Mouse (Mus musculus) left cerebral cortex, postnatal 36 days (tissue): Measurements from ENCODE around the gene Grm4. TPM values are rescaled to one million over a fixed set of nuclear protein-coding genes. Genes with fewer than 3 reads are reported as not detected.

Source experiments
- DNase-seq, 2 experiments: peaks; one replicate each; pipeline ENCODE4 v3.0.0; 2021 to 2022; ENCODE audit warnings: low spot score in 2 of 2, mixed read lengths in 1 of 2
- intact Hi-C: fragments of 180-260 bp; cut with DNase I; formaldehyde crosslinking; loops from one replicate; pipeline ENCODE4 v1.15.1; 2025
- total RNA-seq, 2 experiments: library from RNA; stranded (reverse); gene quantifications; 2 replicates each; pipeline ENCODE4 v1.2.3; 2021

The Grm4 gene
- total RNA-seq, 2 experiments from 2014 or later, result 23.0 to 27.0 TPM

DNA sequence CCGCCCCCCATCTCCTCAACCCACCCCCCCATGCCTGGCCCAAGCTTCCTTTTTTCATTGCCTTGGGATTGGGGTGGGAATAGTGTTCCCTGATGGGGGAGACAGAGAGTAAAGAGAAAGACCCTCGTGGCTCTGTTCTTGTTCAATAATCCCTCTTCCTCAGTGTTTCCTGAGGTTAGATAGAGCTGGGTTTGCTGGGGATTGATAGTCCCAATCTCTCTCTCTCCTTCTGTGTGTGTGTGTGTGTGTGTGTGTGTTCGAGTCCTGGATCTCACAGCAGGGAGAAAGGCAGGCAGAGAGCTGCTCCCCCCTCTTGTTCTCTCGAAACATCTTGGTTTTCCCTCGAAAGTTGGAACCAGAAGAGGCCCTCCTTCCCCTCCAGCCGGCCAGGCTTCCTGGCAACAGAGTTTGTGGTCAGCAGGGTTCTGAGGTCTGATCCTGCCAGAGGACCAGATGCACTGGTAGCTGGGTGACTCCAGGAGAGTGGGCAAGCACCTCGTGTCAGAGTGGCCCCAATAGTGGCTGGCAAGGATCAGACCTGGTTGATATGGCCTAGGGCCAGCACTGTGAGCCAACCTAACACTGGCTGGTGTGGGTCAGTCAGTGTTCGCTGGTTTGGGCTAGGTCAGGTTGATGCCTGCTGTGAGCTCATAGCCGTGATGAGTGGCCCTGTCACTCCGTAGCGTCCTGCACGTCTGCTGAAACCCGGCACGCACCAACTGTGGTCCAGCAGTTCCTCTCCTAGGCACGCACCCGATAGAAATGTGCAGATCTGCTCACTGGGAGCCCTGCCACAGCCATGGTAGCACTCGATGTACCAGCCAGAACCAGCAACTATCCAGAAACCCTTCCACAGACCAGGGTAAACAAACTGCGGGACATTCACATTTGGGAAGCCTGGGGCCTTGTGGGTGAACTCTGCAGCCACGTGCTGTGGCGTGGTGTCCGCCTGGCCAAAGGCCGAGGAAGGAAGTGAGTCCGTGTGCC lies 31.3 kb upstream of the Grm4 start:
- no peak for DNase-seq
- intact Hi-C loops, result no loop called here

DNA sequence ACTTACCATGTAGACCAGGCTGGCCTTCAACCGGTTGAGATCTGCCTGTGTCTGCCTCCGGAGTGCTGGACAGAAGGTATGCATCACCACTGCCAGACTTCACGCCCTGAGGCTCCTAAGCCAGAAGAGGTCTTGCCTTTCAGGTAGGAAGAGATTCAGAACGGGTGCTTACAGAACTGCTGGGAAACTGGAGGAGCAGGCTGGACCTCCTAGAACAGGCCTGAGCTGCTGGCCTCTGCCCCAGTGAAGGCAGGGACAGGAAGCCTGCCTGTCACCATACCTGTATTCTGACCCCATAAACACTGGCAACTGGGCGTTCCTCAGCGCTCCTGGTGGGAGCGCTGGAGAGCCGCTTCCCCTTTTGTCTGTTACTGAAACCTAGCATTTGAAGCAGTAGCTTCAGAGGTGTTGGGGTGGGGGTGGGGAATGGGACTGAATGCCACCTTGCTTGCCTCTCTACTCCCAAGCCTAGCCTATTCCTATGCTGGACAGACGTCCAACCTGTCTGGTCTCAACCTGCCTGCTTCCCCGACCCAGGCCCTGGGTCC lies 30.3 kb upstream of the Grm4 start:
- no peak for DNase-seq
- intact Hi-C loops, result no loop called here

- DNase-seq, result no peak
- intact Hi-C loops, result no loop called here
These were observed 28.0 kb upstream of the Grm4 start for GRCm38 (mm10) chr17:27549234-27549633.

- intact Hi-C loops, result no loop called here
- DNase-seq, result no peak
These were observed 26.2 kb upstream of the Grm4 start for GRCm38 (mm10) chr17:27547253-27547868.

DNA sequence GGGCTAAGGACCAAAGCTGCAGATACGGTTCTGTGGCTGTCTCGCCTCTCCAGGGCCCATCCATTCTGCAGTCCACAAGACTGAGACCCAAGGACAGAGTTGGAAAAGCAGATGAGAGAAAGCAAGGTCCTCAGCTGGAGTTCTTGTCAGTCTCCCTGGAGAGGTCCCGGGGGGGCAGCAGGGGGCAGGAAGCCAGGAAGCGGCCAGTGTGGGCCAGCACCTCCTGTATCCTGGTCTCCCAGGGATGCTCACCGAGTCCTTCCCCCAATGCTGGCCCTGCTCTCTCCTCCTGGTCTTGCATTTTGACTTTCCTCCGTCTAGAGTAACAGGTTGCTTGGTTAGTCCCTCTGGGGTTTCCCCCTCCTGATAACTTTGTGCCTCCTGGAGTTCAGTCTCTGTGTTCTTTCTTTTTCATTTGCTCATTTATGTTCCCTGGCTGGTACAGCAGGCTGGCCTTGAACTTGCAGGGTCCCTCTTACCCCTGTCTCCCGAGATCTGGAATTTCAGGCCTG lies 25.4 kb upstream of the Grm4 start:
- intact Hi-C loops, result no loop called here
- DNase-seq, result no peak

GRCm38 (mm10) chr17:27545991-27546390 lies 24.8 kb upstream of the Grm4 start:
- DNase-seq, result no peak
- intact Hi-C loops, result no loop called here

DNA sequence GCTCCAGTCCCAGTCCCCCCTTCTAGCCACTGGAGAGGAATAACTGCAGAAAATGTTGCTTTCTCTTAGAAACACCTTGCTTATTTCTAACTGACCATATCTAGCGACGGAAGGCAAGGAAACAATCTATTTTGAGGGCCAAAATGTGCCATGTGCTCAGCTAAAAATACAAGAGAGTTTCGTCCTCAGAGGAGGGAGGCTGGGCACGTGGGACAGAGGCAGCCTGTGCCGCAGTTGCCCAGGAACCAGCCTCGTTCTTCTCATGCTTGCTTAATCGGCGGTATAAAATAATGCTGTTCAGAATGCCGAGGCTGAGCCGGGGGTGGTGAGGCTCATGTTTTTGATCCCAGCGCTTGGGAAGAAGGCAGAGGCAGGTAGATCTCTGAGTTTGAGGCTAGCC lies 23.3 kb upstream of the Grm4 start:
- peak in 1 of 2 experiments; percentile 53 for DNase-seq
- intact Hi-C loops, result no loop called here

DNA sequence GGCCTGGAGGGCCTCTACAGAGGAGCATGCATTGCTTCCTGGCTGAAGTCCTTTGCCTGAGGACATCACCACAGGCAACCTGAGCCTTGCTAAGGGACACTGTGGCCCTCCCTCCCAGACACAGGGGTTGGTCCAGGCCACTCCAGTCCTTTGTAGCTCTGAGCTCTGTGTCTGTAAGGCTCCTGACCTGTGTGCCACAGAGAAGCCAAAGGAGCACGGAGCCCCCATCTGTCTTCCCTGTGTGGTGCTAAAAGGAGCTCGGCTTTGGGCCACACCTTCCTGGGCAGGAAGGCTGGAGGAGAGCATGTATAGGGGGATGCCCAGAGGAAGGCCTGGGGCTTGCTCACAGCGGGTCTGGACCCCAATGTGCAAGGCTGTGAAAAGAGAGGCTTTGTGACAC lies 20.8 kb upstream of the Grm4 start:
- intact Hi-C loops, result no loop called here

DNA sequence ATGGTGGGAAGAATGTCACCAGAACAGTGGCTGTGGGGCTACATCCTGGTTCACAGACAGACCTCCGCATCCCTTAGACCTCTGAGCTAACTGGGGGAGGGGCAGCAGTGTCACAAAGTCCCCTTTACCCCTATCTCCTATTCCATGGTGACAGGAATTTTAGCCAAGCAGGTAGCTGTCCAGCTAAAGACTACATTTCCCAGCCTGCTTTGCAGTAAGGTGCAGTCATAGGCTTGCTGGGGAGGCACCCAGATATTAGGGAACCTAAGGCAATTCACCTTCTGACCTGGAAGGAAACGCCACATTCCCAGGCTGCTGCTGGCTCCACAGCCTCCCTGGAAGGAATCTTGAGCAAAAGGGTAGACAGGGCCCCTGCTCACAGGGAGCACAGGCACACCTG lies 20.1 kb upstream of the Grm4 start:
- DNase-seq, result no peak
- intact Hi-C loops, result no loop called here

More for the DNA sequence above, 20.8 kb upstream of the Grm4 start:
- no peak for DNase-seq

DNA sequence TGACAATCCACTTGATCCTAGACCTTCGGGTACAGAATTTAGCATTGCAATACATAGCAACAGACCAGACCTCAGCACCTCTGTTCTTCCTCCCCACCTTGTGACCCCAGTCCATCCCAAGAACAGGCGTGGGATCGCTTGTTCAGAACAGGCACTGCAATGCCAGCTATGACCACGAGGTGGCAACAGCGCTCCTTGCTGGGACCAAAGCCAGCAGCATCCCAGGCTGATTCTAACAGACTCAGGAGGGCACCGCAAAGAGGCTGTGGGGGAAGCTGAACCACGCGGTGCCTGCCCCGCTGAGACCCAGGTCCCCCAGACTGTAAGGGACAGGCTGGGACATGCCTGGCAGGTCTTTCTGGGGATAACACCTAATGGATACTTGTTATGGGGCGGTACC lies 13.5 kb upstream of the Grm4 start:
- intact Hi-C loops, result loop anchor here (2.0 kb wide), 1 partner anchor 234 kb away; no protein-coding TSS in a partner anchor
- DNase-seq, result peak; percentile 83 to 88

- intact Hi-C loops, result no loop called here
- no peak for DNase-seq
These were observed 12.2 kb upstream of the Grm4 start for GRCm38 (mm10) chr17:27533354-27533753.

DNA sequence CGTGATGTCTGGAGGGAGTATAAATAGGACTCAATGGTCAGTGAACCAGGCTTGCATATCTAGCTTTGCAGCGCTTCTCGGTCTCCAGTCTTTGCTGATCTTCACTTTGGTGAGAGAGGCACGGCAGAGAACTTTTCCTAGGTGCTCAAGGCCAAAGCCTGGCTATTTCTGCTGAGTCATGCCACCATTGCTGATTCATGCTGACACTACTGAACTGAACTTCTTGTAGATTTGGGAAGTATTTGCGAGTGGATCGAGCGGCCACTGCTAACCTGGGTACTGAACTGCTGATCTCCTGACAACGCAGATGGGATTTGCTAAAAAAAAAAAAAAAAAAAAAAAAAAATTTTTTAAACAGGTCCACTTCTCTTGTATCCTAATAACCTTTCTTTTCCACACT lies 10.9 kb upstream of the Grm4 start:
- intact Hi-C loops, result no loop called here

DNA sequence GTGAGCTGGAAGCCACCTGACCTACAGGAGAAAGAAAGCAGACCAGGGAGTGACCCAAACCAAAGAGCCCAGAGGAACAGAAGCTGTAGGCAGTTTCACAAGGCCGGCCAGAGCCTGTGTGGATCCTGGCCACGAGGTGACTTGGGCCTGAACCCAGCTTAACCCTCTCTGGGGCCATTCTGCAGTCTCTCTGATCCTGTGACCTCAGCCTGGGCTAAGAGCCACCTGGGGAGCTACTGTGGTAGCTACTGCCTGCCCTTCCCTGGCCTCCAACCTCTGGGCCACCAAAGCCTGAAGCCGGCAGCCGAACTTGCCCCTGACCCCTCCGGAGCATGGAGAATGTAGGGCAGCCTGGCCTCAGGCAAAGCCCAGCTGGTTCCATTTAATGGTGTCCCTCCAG lies 7.6 kb upstream of the Grm4 start:
- no peak for DNase-seq

More for the DNA sequence above, 10.9 kb upstream of the Grm4 start:
- no peak for DNase-seq

GRCm38 (mm10) chr17:27528030-27528429 lies 6.8 kb upstream of the Grm4 start:
- DNase-seq, result no peak
- intact Hi-C loops, result no loop called here

More for the DNA sequence above, 7.6 kb upstream of the Grm4 start:
- intact Hi-C loops, result no loop called here

- DNase-seq, result no peak
- intact Hi-C loops, result no loop called here
These were observed 6.0 kb upstream of the Grm4 start for GRCm38 (mm10) chr17:27527188-27527587.

GRCm38 (mm10) chr17:27523121-27523520 lies 1.9 kb upstream of the Grm4 start:
- DNase-seq, result no peak
- intact Hi-C loops, result loop anchor here (5.0 kb wide), 2 partner anchors 331 to 491 kb away; no protein-coding TSS in a partner anchor

DNA sequence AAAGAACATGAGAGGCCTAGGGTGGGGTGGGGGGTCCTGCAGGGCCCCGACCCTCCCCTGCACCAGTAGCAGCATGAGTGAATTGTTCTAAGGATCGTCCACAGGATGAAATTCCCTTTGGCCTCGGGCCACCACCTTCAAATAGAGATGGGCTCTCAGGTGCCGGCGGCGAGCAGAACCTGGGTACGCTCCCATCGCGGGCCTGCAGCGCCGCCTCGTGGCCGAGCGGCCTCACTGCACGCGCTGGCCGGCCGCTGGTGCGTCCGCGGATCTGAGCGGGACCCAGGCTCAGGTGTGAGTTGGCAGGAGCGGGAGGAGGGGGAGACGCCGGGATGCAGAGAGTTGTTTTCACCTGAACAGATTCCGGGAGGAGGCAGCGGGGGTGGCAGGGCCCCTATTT lies 646 bp downstream of the Grm4 start:
- intact Hi-C loops, result loop anchor here (2.0 to 5.0 kb wide), 3 partner anchors 308 to 488 kb away; no protein-coding TSS in a partner anchor
- peak; percentile 57 to 60 for DNase-seq

DNA sequence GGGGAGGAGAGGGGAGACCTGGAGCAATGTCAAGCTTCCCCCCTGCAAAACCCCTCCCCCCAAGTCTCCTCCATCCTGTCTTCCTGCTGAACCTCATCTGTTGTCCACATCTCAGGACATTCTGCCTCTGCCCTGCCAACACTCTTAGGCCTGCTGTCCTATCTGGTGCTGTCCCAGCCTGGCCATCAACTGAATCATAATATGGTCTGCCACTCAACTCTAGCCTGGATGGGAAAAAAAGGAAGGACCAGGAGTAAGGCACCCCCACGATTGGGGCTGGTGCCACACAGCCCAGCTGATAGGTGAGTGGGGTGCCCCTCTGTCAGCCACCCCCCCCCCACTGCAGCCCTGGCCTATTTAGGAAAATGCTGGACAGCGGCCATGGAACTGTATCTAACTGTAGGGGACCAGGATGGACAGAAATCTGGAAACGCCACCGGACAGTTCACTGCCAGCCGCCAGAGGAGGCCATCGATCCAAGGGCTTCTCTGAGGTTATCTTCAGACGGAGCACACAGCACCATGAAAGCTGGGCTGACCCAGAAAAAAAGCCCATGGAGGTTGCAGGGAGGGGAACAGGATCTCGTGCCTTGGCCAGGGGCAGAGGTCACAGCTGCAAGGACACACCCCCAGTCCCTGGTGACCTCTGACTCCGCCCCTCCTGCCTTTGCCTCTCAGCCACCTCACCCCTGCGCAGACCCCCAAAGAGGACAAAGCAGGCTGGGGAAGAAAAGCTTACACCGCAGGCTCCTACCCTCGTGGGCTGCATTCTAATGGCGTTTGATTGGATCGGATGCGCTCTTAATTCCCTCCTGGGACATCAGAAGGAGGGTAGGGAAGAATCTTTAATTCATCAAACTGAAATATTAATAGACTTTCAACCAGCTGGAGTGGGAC lies 2.3 kb downstream of the Grm4 start:
- DNase-seq, result no peak
- intact Hi-C loops, result loop anchor here (5.0 kb wide), 1 partner anchor 352 kb away; the partner anchor contains the start of gene Ip6k3

- no peak for DNase-seq
- intact Hi-C loops, result loop anchor here (5.0 kb wide), 1 partner anchor 351 kb away; the partner anchor contains the start of gene Ip6k3
These were observed 2.9 kb downstream of the Grm4 start for GRCm38 (mm10) chr17:27518296-27518695.
